Mouse (Mus musculus) ES-Bruce4 (cell line): ENCODE results near the gene Hypk. TPM values are rescaled to one million over a fixed set of nuclear protein-coding genes. Genes with fewer than 3 reads are reported as not detected.

ENCODE experiments used
- H3K27ac ChIP-seq: 2 replicates; pipeline ENCODE4 v1.5.1; 2012; ENCODE audit warnings: low read length, inconsistent platforms; ENCODE audit not compliant: insufficient read depth
- H3K27me3 ChIP-seq: 2 replicates; pipeline ENCODE4 v1.6.1; 2012; ENCODE audit warnings: mild to moderate bottlenecking, low read length, inconsistent platforms; ENCODE audit not compliant: control insufficient read depth, poor library complexity, insufficient read depth, severe bottlenecking
- H3K36me3 ChIP-seq: 2 replicates; pipeline ENCODE4 v1.6.1; 2012; ENCODE audit warnings: inconsistent platforms, mild to moderate bottlenecking, low read length, moderate library complexity; ENCODE audit not compliant: control insufficient read depth, poor library complexity, insufficient read depth, severe bottlenecking
- H3K4me1 ChIP-seq: one replicate; pipeline ENCODE4 v1.8.1; 2011; ENCODE audit warnings: low read length; ENCODE audit not compliant: control insufficient read depth, insufficient read depth
- H3K4me3 ChIP-seq: 2 replicates; pipeline ENCODE4 v1.5.1; 2011; ENCODE audit warnings: low read depth, mild to moderate bottlenecking, low read length
- H3K9ac ChIP-seq: 2 replicates; pipeline ENCODE4 v1.6.1; 2012; ENCODE audit warnings: low read depth, mild to moderate bottlenecking, inconsistent platforms; ENCODE audit not compliant: poor library complexity, severe bottlenecking
- H3K9me3 ChIP-seq: replicated peaks from 2 replicates; pipeline ENCODE4 v1.6.1; 2012; ENCODE audit warnings: mild to moderate bottlenecking, low read length, inconsistent platforms; ENCODE audit not compliant: control insufficient read depth, poor library complexity, insufficient read depth, severe bottlenecking
- CTCF ChIP-seq: IDR thresholded peaks from one replicate; pipeline ENCODE4 v1.8.1; 2011; ENCODE audit warnings: low read depth, low read length
- EP300 ChIP-seq: IDR thresholded peaks from 2 replicates; pipeline ENCODE4 v1.6.1; 2011; ENCODE audit warnings: low read depth, low read length; ENCODE audit not compliant: insufficient read depth
- POLR2A ChIP-seq: IDR thresholded peaks from one replicate; pipeline ENCODE4 v1.8.1; 2011; ENCODE audit warnings: low read length; ENCODE audit not compliant: insufficient read depth
- polyA plus RNA-seq: library from polyadenylated mRNA; stranded (reverse); fragments of >200 nt; gene quantifications from 2 replicates; pipeline ENCODE4 v1.2.4, GENCODE M21; 2011; ENCODE audit warnings: low read depth; ENCODE audit not compliant: missing spikeins, insufficient read depth, insufficient read length

The Hypk gene
- polyA plus RNA-seq, 1 experiment, result 102 TPM

DNA sequence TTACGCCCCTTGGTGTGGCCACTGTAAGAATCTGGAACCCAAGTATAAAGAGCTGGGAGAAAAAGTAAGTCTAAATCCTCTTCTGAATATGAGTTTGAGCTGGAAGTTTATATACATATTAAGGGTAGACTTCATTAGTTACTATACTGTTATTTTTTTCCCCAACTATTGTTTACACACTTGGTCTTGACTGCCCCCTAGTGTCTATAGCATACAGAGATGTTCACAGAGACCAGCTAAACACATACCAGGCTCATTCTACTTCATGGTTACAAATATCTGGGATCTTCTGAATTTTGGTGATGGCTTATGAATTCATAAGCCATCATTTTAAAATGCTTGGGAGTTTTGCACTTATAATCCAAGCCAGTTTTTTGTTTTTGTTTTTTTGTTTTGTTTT, 18.2 kb upstream of the Hypk start:
- Histone ChIP-seq H3K27me3 (no peaks in the 10 kb centered on the region), H3K9me3 (no peaks in the 10 kb centered on the region), H3K36me3 (peaks cover 83% of the 10 kb centered on the region)

DNA sequence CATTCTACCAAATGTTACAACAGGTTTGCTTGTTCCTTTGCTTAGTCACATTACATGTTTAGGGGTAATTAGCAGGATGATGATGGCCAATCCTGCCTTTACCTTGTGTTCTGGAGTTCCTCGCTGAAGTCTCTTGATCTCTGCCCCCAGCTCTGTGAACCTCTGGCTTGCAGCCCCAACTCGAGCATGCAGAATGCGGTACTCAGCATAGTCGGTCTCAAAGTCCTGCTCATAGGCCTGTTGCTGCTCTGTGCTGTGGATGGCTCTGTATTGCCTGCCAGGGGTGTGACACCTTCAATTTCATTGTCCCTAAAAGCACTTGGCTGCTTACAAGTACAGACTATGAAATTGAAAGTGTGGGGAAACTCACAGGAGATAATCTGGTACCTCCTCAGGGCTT, 13.3 kb upstream of the Hypk start:
- Histone ChIP-seq H3K36me3 (peaks cover 39% of the 10 kb centered on the region), H3K9ac (no peak overlapping the region), H3K27ac (no peak overlapping the region), H3K27me3 (no peaks in the 10 kb centered on the region), H3K4me3 (no peak overlapping the region), H3K4me1 (no peaks in the 10 kb centered on the region), H3K9me3 (no peaks in the 10 kb centered on the region)
- no peak for TF ChIP-seq POLR2A
- TF ChIP-seq CTCF, result no peak
- TF ChIP-seq EP300, result no peak

More for the DNA sequence above, 18.2 kb upstream of the Hypk start:
- Histone ChIP-seq H3K4me1 (no peaks in the 10 kb centered on the region), H3K4me3 (no peak overlapping the region), H3K27ac (no peak overlapping the region), H3K9ac (no peak overlapping the region)
- TF ChIP-seq CTCF, result no peak
- no peak for TF ChIP-seq EP300
- TF ChIP-seq POLR2A, result no peak

DNA sequence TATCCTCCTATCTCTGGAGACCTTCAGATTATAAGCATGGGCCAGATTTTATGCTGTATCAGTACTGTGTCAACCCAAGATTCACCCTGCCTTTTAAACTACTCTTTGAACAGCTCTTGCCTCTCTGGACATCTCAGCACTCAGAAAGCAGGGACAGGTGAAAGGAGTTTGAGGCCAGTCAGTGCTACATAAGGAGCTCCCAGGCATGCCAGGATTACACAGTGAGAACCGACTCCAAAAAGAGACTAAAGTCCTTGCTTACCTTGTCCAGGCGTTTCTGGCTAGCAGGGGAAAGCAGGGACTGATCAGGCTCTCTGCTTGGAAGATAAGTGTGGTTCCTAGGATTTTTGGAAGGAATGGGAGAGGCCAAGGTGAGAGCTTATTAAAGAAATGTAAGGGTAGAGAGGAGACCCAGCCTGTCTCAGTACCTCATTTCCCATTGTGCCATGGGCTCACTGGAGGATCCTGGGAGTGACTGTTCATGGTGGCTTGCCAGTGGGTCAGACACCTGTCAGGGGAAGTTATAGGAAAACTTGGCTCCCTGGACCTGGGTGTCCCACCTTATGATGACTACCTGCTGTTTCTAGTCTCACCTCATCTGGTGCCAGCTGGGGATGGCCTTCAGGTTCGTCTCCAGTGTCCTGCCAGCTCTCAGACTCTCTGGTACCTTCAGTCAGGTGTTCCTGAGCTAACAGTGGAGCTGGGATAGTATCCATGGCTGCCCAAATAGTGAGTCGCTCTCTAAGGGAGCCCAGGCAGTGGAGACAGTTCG, 12.1 kb upstream of the Hypk start:
- no peak overlapping the region for H3K9ac ChIP-seq
- no peak overlapping the region for H3K4me3 ChIP-seq
- H3K27me3 ChIP-seq, result no peaks in the 10 kb centered on the region
- TF ChIP-seq EP300, result no peak
- no peak for TF ChIP-seq POLR2A
- TF ChIP-seq CTCF, result no peak
- no peaks in the 10 kb centered on the region for H3K4me1 ChIP-seq
- no peak overlapping the region for H3K27ac ChIP-seq
- no peaks in the 10 kb centered on the region for H3K9me3 ChIP-seq
- peaks cover 28% of the 10 kb centered on the region for H3K36me3 ChIP-seq

DNA sequence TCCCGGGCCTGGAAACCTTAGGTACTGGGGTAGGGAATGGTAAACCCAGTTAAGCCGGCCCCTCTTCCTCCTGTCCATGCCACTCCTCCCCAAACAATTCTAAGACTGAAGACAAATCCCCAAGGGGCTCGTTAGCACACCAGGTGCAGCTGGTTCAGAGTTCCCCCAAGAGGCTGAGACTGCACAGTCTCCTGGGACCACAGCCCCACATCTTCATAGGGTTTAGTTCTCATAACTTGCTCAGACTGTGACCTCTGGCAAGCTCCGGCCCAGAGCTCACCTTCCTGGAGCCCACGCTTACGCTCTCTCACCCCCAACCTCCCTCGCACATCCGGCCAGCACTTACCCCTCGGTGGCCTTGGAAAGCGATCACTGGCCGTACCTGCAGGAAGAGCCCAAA, 11.3 kb upstream of the Hypk start:
- peaks cover 24% of the 10 kb centered on the region for H3K36me3 ChIP-seq

DNA sequence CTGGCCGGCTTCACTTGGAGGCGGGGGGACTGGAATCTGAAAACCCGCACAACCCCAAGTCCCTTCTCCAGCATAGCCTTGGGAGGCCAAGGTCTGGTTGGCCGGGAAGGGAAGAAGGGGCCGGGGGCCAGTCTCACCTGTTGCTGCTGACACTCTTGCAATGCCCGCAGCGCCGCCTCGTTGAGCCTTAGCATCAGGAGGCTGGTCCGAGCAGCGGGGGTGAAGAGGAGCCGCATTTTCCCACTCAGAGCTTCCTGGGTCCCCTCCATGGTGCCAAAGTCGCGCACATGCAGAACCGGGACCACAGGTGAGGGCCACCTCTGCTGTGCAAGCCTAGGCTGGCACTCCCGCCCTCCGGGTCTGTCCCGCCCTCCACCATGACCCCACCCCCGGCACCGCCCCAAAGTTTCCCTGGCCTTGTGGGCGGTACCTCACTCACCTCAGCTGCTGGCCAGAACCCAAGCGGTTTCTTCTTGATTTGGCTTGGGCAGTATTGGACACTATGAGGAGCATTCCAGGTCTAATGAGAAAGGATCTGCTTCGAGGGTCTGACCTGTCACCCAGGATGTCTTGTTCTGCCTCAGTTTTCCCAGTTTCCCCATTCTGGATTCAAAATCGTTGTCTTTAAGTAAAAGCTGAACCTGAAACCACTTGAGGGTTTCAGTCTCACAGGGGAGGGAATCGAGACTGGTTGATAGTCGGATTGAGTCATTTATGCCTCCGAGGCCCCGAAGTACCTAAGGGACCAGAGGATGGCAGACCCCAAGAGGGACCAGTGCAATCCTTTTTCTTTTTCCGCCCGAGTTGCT, 10.6 kb upstream of the Hypk start:
- TF ChIP-seq POLR2A (peak; percentile 63), EP300 (no peak)
- Histone ChIP-seq H3K9me3 (no peaks in the 10 kb centered on the region), H3K27ac (peak overlapping the region; percentile 30; the same call in 1 of the 2 replicates)

More for the DNA sequence above, 11.3 kb upstream of the Hypk start:
- no peak for TF ChIP-seq EP300
- TF ChIP-seq POLR2A, result no peak
- TF ChIP-seq CTCF, result no peak
- H3K9me3 ChIP-seq, result no peaks in the 10 kb centered on the region
- peak overlapping the region; percentile 81 for H3K4me3 ChIP-seq
- H3K4me1 ChIP-seq, result no peaks in the 10 kb centered on the region
- H3K9ac ChIP-seq, result peak overlapping the region; percentile 58
- no peaks in the 10 kb centered on the region for H3K27me3 ChIP-seq
- no peak overlapping the region for H3K27ac ChIP-seq

DNA sequence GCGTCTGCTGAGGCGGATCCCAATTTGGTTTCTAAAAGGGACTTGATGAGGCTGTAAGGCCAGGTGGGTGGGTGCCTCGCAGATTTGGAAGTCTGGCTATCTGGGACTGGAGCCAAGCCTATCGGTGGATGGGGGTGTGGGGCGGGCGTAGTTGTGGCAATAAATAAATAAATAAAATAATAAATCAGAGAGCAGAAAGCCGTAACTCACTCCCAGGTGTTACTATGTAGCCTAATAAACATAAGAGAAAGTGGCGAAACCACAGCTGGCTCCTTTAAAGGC, 10.1 kb upstream of the Hypk start:
- Histone ChIP-seq H3K4me3 (peak overlapping the region; percentile 63), H3K9me3 (no peaks in the 10 kb centered on the region), H3K4me1 (no peaks in the 10 kb centered on the region), H3K9ac (peak overlapping the region; percentile 58), H3K36me3 (peaks cover 14% of the 10 kb centered on the region), H3K27me3 (no peaks in the 10 kb centered on the region), H3K27ac (0 out of 2 replicates have a peak overlapping the region, but pooled peaks have one; percentile 30)
- no peak for TF ChIP-seq POLR2A
- TF ChIP-seq EP300, result no peak
- TF ChIP-seq CTCF, result no peak

More for the DNA sequence above, 10.6 kb upstream of the Hypk start:
- Histone ChIP-seq H3K4me3 (peak overlapping the region; percentile 81), H3K4me1 (no peaks in the 10 kb centered on the region), H3K36me3 (peaks cover 19% of the 10 kb centered on the region), H3K27me3 (no peaks in the 10 kb centered on the region), H3K9ac (peak overlapping the region; percentile 58)
